Mouse (Mus musculus) bone marrow macrophage, adult 2 months (primary cell): ENCODE measurements around the gene Zfp473. TPM values are rescaled to one million over a fixed set of nuclear protein-coding genes. Genes with fewer than 3 reads are reported as not detected.
"Not testable (repeated sequence)": the region's sequence is repeated elsewhere in the genome, so short reads cannot be mapped to it uniquely, and the experiment has no call there.

Experiments used
- H3K27ac ChIP-seq: 2 replicates; pipeline ENCODE4 v1.5.1; 2012; ENCODE audit warnings: low read depth, low read length; ENCODE audit not compliant: insufficient read depth
- H3K4me1 ChIP-seq: 2 replicates; pipeline ENCODE4 v1.6.1; 2012; ENCODE audit warnings: low read length; ENCODE audit not compliant: control insufficient read depth, insufficient read depth
- H3K4me3 ChIP-seq: 2 replicates; pipeline ENCODE4 v1.5.1; 2012; ENCODE audit warnings: mild to moderate bottlenecking, low read length, moderate library complexity; ENCODE audit not compliant: insufficient read depth
- CTCF ChIP-seq: IDR thresholded peaks from 2 replicates; pipeline ENCODE4 v1.5.1; 2012; ENCODE audit warnings: low read depth, mild to moderate bottlenecking, low read length, moderate library complexity
- POLR2A ChIP-seq: IDR thresholded peaks from 2 replicates; pipeline ENCODE4 v1.6.1; 2012; ENCODE audit warnings: mild to moderate bottlenecking, low read depth, low read length, borderline replicate concordance
- polyA plus RNA-seq: library from polyadenylated mRNA; stranded (reverse); fragments of >200 nt; gene quantifications from 2 replicates; pipeline ENCODE4 v1.2.4, GENCODE M21; 2012; ENCODE audit not compliant: missing spikeins, insufficient read depth, insufficient read length

Gene Zfp473
- polyA plus RNA-seq, 1 experiment, result 0.71 TPM

DNA sequence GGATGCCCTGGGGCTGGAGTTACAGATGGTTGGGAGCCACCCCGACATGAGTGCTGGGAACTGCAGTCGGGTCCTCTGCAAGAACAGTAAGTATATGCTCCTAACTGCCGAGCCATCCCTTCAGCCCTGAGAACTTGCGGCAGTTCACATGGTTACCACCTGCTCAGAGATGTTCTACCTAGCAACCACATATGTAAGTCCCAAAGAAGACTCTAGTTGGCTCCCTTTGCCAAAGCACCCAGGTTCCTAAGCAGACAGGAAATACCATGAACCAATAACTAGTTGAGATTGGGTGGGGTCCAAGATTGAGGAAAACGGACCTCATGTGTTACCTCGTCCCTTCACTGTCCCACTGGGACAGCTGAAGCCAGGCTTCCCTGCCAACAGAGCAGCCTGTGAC is 24.5 kb downstream of the Zfp473 start:
- Histone ChIP-seq H3K4me3 (no peak overlapping the region), H3K4me1 (peaks cover 9% of the 10 kb centered on the region), H3K27ac (no peak overlapping the region)
- TF ChIP-seq CTCF, result no peak
- no peak for TF ChIP-seq POLR2A

GRCm38 (mm10) chr7:44724316-44724715 is 26.5 kb downstream of the Zfp473 start:
- Histone ChIP-seq H3K4me3 (no peak overlapping the region), H3K27ac (no peak overlapping the region), H3K4me1 (peaks cover 12% of the 10 kb centered on the region)
- TF ChIP-seq CTCF, result no peak; the same call in 1 of the 2 replicates
- no peak for TF ChIP-seq POLR2A

GRCm38 (mm10) chr7:44722058-44722457 is 28.8 kb downstream of the Zfp473 start:
- Histone ChIP-seq H3K27ac (no peak overlapping the region), H3K4me3 (no peak overlapping the region), H3K4me1 (peaks cover 12% of the 10 kb centered on the region)
- no peak for TF ChIP-seq POLR2A
- TF ChIP-seq CTCF, result no peak

- Histone ChIP-seq H3K4me1 (no peaks in the 10 kb centered on the region), H3K4me3 (no peak overlapping the region), H3K27ac (no peak overlapping the region)
- TF ChIP-seq CTCF (no peak), POLR2A (no peak)
These were observed 41.0 kb downstream of the Zfp473 start for GRCm38 (mm10) chr7:44709881-44710280.

- Histone ChIP-seq H3K4me3 (no peak within 1 kb of the TSS), H3K4me1 (no peaks in the 10 kb centered on the region), H3K27ac (no peak within 1 kb of the TSS)
- TF ChIP-seq CTCF (no peak), POLR2A (no peak)
These were observed 42.3 kb downstream of the Zfp473 start, which contains the start of gene Izumo2 for GRCm38 (mm10) chr7:44708574-44708973. TSS of gene Izumo2 (plus strand) at chr7:44708742.

- H3K4me1 ChIP-seq, result not testable (repeated sequence)
These were observed 42.8 kb downstream of the Zfp473 start for GRCm38 (mm10) chr7:44708093-44708492.

DNA sequence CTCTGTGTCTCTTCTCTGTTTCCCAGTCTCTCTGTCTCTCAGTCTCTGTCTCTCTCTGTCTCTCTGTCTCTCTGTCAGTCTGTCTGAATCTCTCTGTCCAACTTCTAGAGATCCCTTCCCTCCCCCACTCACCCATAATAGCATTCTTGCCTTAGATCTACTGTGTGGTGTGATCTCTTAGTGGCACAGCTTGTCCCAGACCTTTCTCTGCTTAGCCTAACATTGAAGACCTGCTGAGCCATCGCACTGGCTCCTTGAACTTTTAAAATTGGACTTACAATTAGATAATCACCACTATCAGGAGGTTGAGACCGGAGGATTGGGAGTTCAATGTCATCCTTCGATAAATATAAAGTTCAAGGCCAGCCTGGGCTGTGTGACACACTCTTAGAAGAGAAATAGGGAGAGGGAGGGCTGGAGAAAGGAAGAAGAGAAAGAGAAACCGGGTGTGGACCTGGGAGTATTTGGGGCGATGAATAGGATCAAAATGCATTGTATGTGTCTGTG is 43.6 kb downstream of the Zfp473 start:
- H3K27ac ChIP-seq, result no peak overlapping the region
- H3K4me3 ChIP-seq, result no peak overlapping the region
- TF ChIP-seq CTCF, result no peak
- no peak for TF ChIP-seq POLR2A
- H3K4me1 ChIP-seq, result no peaks in the 10 kb centered on the region

More at GRCm38 (mm10) chr7:44708093-44708492, 42.8 kb downstream of the Zfp473 start:
- not testable (repeated sequence) for H3K4me3 ChIP-seq, H3K27ac ChIP-seq

GRCm38 (mm10) chr7:44706322-44706721 is 44.5 kb downstream of the Zfp473 start:
- no peak overlapping the region for H3K4me3 ChIP-seq
- H3K4me1 ChIP-seq, result no peaks in the 10 kb centered on the region
- no peak overlapping the region for H3K27ac ChIP-seq
- TF ChIP-seq CTCF (no peak), POLR2A (no peak)

- Histone ChIP-seq H3K4me1 (no peaks in the 10 kb centered on the region), H3K27ac (no peak overlapping the region), H3K4me3 (no peak overlapping the region)
- no peak for TF ChIP-seq CTCF
- TF ChIP-seq POLR2A, result no peak
These were observed 45.8 kb downstream of the Zfp473 start for GRCm38 (mm10) chr7:44705086-44705485.

DNA sequence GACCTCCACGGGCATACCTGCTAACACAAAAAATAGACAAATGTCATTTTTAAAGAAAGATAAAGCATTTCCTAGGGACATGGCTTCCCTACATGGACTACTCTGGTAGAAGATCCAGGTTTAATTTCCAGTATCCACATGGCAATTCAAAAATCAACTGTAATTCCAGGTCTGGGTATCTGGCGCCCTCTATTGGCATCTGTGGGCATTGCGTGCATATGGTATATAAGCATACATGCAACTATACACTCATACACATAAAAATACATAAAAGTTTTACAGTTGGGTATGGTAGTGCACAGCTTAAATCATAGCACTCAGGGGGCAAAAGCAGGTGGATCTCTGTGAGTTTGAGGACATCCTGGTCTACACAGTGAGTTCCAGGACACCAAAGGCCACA is 46.5 kb downstream of the Zfp473 start:
- no peak for TF ChIP-seq CTCF
- TF ChIP-seq POLR2A, result no peak
- Histone ChIP-seq H3K27ac (no peak overlapping the region), H3K4me3 (no peak overlapping the region), H3K4me1 (no peaks in the 10 kb centered on the region)

DNA sequence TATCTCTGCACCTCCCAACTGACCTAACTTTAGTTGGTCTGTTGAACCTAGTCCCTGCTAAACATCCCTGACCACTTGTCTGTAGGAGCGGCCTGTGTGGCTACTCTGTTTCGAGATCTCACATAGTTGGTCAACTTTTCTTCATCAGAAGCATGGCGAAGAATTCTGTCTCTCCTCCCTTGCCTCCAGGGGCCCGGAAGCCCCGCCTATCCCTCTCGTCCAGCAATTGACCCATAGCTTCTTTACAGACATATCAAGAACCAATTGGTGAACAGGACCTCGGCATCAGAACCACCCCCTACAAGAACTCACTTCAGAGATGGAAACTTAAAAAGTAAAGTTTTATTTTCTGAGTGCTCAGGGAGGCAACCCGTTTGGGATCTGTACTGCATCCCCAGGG is 47.9 kb downstream of the Zfp473 start:
- Histone ChIP-seq H3K4me1 (no peaks in the 10 kb centered on the region), H3K27ac (no peak overlapping the region), H3K4me3 (no peak overlapping the region)
- TF ChIP-seq CTCF (no peak), POLR2A (no peak)
